Mouse (Mus musculus): ENCODE data around the gene Kif23.

GRCm38 (mm10) chr9:61965987-61966386 is 19.4 kb upstream of the Kif23 start:
- TF ChIP-seq CTCF (IDR thresholded peaks at IDR 0.05; ENCODE audit: insufficient read depth, low read length): no peak
- TF ChIP-seq POLR2A (IDR thresholded peaks at IDR 0.05; ENCODE audit: borderline replicate concordance, extremely low read depth, low read depth, low read length): no peak
